8 mouse cellular contexts compared by ENCODE assay signal in the genomic region with DNA sequence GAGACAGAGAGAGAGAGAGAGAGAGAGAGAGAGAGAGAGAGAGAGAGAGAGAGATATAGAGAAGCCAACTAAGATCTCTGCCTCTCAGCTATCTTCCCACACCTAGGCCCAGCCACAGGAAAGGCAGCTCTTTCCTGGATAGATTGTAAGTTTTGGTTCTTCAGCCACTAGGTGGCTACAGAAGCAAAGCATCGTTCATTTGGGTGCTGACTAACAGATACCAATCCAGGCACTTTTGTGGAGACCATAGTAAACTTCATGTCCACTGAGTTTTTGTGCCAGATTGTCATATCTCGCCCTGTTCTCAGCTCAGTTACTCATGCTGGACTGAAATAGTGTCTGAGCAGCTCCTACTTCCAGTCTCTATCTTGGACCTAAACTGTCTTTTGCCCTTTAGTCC. TPM values are rescaled to one million over a fixed set of nuclear protein-coding genes. Genes with fewer than 3 reads are reported as not detected.
A peak's percentile ranks its signal among the peaks of the same experiment; 100 is the strongest.
DNase-seq lines count a peak whose midpoint lies in the region; ATAC-seq lines count a peak whose summit lies in the region.

No protein-coding gene starts in this region.

- no peaks in the 10 kb centered on the region for H3K27me3 ChIP-seq in midbrain, embryonic 14.5 days (ENCODE audit: control insufficient read depth, insufficient read depth, low read length)
- no peaks in the 10 kb centered on the region for H3K27me3 ChIP-seq in midbrain, embryonic 10.5 days (ENCODE audit: low read depth, poor library complexity, severe bottlenecking)
- no peaks in the 10 kb centered on the region for H3K27me3 ChIP-seq in intestine, embryonic 16.5 days (replicated peaks; ENCODE audit: control insufficient read depth, insufficient read depth, low read length)

- H3K27ac ChIP-seq in midbrain, embryonic 14.5 days (replicated peaks; ENCODE audit: low read depth, low read length) = no peak overlapping the region
- H3K27ac ChIP-seq in midbrain, embryonic 10.5 days (replicated peaks) = no peak overlapping the region
- H3K27ac ChIP-seq in intestine, embryonic 16.5 days (ENCODE audit: low read length) = 0 out of 2 replicates have a peak overlapping the region, but pooled peaks have one; percentile 0

- ATAC-seq in midbrain, embryonic 14.5 days (ENCODE audit: low FRiP score, low TSS enrichment) = no peak
- ATAC-seq in intestine, embryonic 16.5 days = peak; percentile 74
- ATAC-seq in megakaryocyte progenitor cell, adult 5-6 weeks (replicated peaks; ENCODE audit: poor library complexity) = peak; percentile 95

- no peaks in the 10 kb centered on the region for H3K9me3 ChIP-seq in midbrain, embryonic 14.5 days (ENCODE audit: control insufficient read depth, low read length)
- H3K9me3 ChIP-seq in midbrain, embryonic 10.5 days (replicated peaks) = no peaks in the 10 kb centered on the region
- no peaks in the 10 kb centered on the region for H3K9me3 ChIP-seq in intestine, embryonic 16.5 days (ENCODE audit: control insufficient read depth, low read length)

- H3K4me2 ChIP-seq in midbrain, embryonic 14.5 days (ENCODE audit: low read length) = no peak overlapping the region
- H3K4me2 ChIP-seq in intestine, embryonic 16.5 days (ENCODE audit: low read depth, low read length) = no peak overlapping the region

- DNase-seq in cerebellum, postnatal 10 days = peak; percentile 26 to 58
- no peak for DNase-seq in cerebellum, postnatal 36 days
- DNase-seq in midbrain, embryonic 14.5 days = peak; percentile 78
- DNase-seq in midbrain, embryonic 10.5 days (ENCODE audit: low spot score) = no peak
- DNase-seq in c-Kit-positive CD71-positive TER-119-positive erythroid progenitor cells, embryonic 14.5 days (ENCODE audit: low spot score) = peak; percentile 37
- DNase-seq in urinary bladder, postnatal 36 days (ENCODE audit: low spot score in 2 of 2) = no peak

- H3K36me3 ChIP-seq in midbrain, embryonic 14.5 days (ENCODE audit: control insufficient read depth, insufficient read depth, low read length) = peaks cover 42% of the 10 kb centered on the region
- peaks cover 56% of the 10 kb centered on the region for H3K36me3 ChIP-seq in midbrain, embryonic 10.5 days
- peaks cover 22% of the 10 kb centered on the region for H3K36me3 ChIP-seq in intestine, embryonic 16.5 days (ENCODE audit: control insufficient read depth, insufficient read depth, low read length)

- H3K4me3 ChIP-seq in midbrain, embryonic 14.5 days (replicated peaks; ENCODE audit: low read depth, low read length) = no peak overlapping the region
- H3K4me3 ChIP-seq in midbrain, embryonic 10.5 days = no peak overlapping the region
- no peak overlapping the region for H3K4me3 ChIP-seq in intestine, embryonic 16.5 days (ENCODE audit: low read length)

- H3K4me1 ChIP-seq in midbrain, embryonic 14.5 days (ENCODE audit: control insufficient read depth, insufficient read depth, low read length) = no peaks in the 10 kb centered on the region
- H3K4me1 ChIP-seq in midbrain, embryonic 10.5 days = no peaks in the 10 kb centered on the region
- H3K4me1 ChIP-seq in intestine, embryonic 16.5 days (ENCODE audit: control insufficient read depth, insufficient read depth, low read length) = no peaks in the 10 kb centered on the region

- no peak overlapping the region for H3K9ac ChIP-seq in midbrain, embryonic 14.5 days (replicated peaks; ENCODE audit: low read length)
- H3K9ac ChIP-seq in intestine, embryonic 16.5 days (ENCODE audit: low read depth, low read length) = no peak overlapping the region

- 41% methylated on average over 2 of the region's 2 CpGs for WGBS in midbrain, embryonic 14.5 days
- 50% methylated on average over 2 of the region's 2 CpGs for WGBS in midbrain, embryonic 10.5 days
- WGBS in intestine, embryonic 16.5 days = 48% methylated on average over 2 of the region's 2 CpGs

RNA-seq across cellular contexts. Expression of gene Cdip1, which starts 26.8 kb away (rescaled TPM):
- polyA plus RNA-seq in midbrain, embryonic 14.5 days (2014; fragmentation: Nextera tagmentation; extraction: Ambion mirVana) = 98.1 and 103 TPM in 2 replicates
- 111 and 116 TPM in 2 replicates for polyA plus RNA-seq in midbrain, embryonic 10.5 days (2016; fragmentation: Nextera tagmentation; extraction: Ambion mirVana)
- 97.2 and 100 TPM in 2 replicates for polyA plus RNA-seq in intestine, embryonic 16.5 days (2015; fragmentation: Nextera tagmentation; extraction: Ambion mirVana)
- 10.3 and 12.2 TPM in 2 replicates for total RNA-seq in megakaryocyte progenitor cell, adult 5-6 weeks (2015)
- 10.7 and 11.5 TPM in 2 replicates for total RNA-seq in megakaryocyte progenitor cell, adult 5-6 weeks (2017)

RNA-seq across cellular contexts. Expression of gene Hmox2, which starts 37.1 kb away (rescaled TPM):
- polyA plus RNA-seq in midbrain, embryonic 14.5 days (2014; fragmentation: Nextera tagmentation; extraction: Ambion mirVana) = 91.6 and 96.4 TPM in 2 replicates
- 73.9 and 76.1 TPM in 2 replicates for polyA plus RNA-seq in midbrain, embryonic 10.5 days (2016; fragmentation: Nextera tagmentation; extraction: Ambion mirVana)
- polyA plus RNA-seq in intestine, embryonic 16.5 days (2015; fragmentation: Nextera tagmentation; extraction: Ambion mirVana) = 87.5 and 88.7 TPM in 2 replicates
- total RNA-seq in megakaryocyte progenitor cell, adult 5-6 weeks (2015) = 68.6 and 81.1 TPM in 2 replicates
- total RNA-seq in megakaryocyte progenitor cell, adult 5-6 weeks (2017) = 74.7 and 78.8 TPM in 2 replicates

RNA-seq across cellular contexts. Expression of gene Nmral1, which starts 44.1 kb away (rescaled TPM):
- 80.9 and 91.4 TPM in 2 replicates for polyA plus RNA-seq in midbrain, embryonic 14.5 days (2014; fragmentation: Nextera tagmentation; extraction: Ambion mirVana)
- polyA plus RNA-seq in midbrain, embryonic 10.5 days (2016; fragmentation: Nextera tagmentation; extraction: Ambion mirVana) = 195 and 217 TPM in 2 replicates
- 35.3 and 45.9 TPM in 2 replicates for polyA plus RNA-seq in intestine, embryonic 16.5 days (2015; fragmentation: Nextera tagmentation; extraction: Ambion mirVana)
- total RNA-seq in megakaryocyte progenitor cell, adult 5-6 weeks (2015) = 61.8 and 64.7 TPM in 2 replicates
- 65.5 and 70.5 TPM in 2 replicates for total RNA-seq in megakaryocyte progenitor cell, adult 5-6 weeks (2017)

Comparison
In these comparisons a context has a peak if more than half of its experiments do, and no peak if none do; other contexts are left out.
1. DNase-seq: peak in cerebellum, postnatal 10 days (2 of 2), midbrain, embryonic 14.5 days (single experiment) and c-Kit-positive CD71-positive TER-119-positive erythroid progenitor cells, embryonic 14.5 days (single experiment); none in cerebellum, postnatal 36 days (0 of 2), midbrain, embryonic 10.5 days (single experiment) and urinary bladder, postnatal 36 days (0 of 2).